Mouse (Mus musculus): Measurements from ENCODE around the gene Ciapin1. TPM values are rescaled to one million over a fixed set of nuclear protein-coding genes. Genes with fewer than 3 reads are reported as not detected.

The Ciapin1 gene
- polyA plus RNA-seq, 1 experiment from 2014 or later = 80.9 TPM

GRCm38 (mm10) chr8:94771941-94772670 is 66.1 kb downstream of the Ciapin1 start, which contains the start of gene Cx3cl1:
Cx3cl1 (plus strand) TSS chr8:94772009.
- no peak within 1 kb of the TSS for H3K27ac ChIP-seq
- H3K36me3 ChIP-seq = no peaks in the 10 kb centered on the region
- H3K9ac ChIP-seq = no peak within 1 kb of the TSS; the same call in 1 of the 2 replicates
- WGBS (ENCODE audit: insufficient replicate concordance) = 3% methylated on average over 38 of the region's 38 CpGs
- H3K9me3 ChIP-seq (replicated peaks) = no peaks in the 10 kb centered on the region
- peaks cover 97% of the 10 kb centered on the region for H3K27me3 ChIP-seq (replicated peaks)
- peak within 1 kb of the TSS; percentile 67 for H3K4me2 ChIP-seq
- peak within 1 kb of the TSS; percentile 45 for H3K4me3 ChIP-seq
- peaks cover 30% of the 10 kb centered on the region for H3K4me1 ChIP-seq
- ATAC-seq = peak; percentile 21; the same call in 1 of the 2 replicates

- peaks cover 30% of the 10 kb centered on the region for H3K4me1 ChIP-seq
- no peak overlapping the region for H3K27ac ChIP-seq
- H3K9ac ChIP-seq = no peak overlapping the region
- no peak overlapping the region for H3K4me3 ChIP-seq
- peaks cover 99% of the 10 kb centered on the region for H3K27me3 ChIP-seq (replicated peaks)
- no peaks in the 10 kb centered on the region for H3K9me3 ChIP-seq (replicated peaks)
- H3K4me2 ChIP-seq = 0 out of 2 replicates have a peak overlapping the region, but pooled peaks have one; percentile 1
- peak; percentile 73 for ATAC-seq
- 37% methylated on average over 6 of the region's 6 CpGs for WGBS (ENCODE audit: insufficient replicate concordance)
- H3K36me3 ChIP-seq = no peaks in the 10 kb centered on the region
Measured at GRCm38 (mm10) chr8:94770945-94771344, 67.2 kb downstream of the Ciapin1 start.

Other genes starting within 250 kb of the Ciapin1 start
- 24.7 and 24.8 TPM in 2 replicates for gene Rspry1, start 236.4 kb downstream of the Ciapin1 start, polyA plus RNA-seq (2016; fragmentation: Nextera tagmentation; extraction: Ambion mirVana)
- 45.9 and 49.2 TPM in 2 replicates for gene Fam192a, start 236.4 kb downstream of the Ciapin1 start, polyA plus RNA-seq (2016; fragmentation: Nextera tagmentation; extraction: Ambion mirVana)
- 42.3 and 44.9 TPM in 2 replicates for gene Arl2bp, start 171.8 kb downstream of the Ciapin1 start, polyA plus RNA-seq (2016; fragmentation: Nextera tagmentation; extraction: Ambion mirVana)
- 1.4 TPM in 2 replicates for gene Pllp, start 142.1 kb downstream of the Ciapin1 start, polyA plus RNA-seq (2016; fragmentation: Nextera tagmentation; extraction: Ambion mirVana)
- 0.07 and 0.23 TPM in 2 replicates for gene Ccl22, start 92.8 kb downstream of the Ciapin1 start, polyA plus RNA-seq (2016; fragmentation: Nextera tagmentation; extraction: Ambion mirVana)
- gene Cx3cl1, start 66.3 kb downstream of the Ciapin1 start, polyA plus RNA-seq (2016; fragmentation: Nextera tagmentation; extraction: Ambion mirVana) = 0.45 and 0.49 TPM in 2 replicates
- gene Ccl17, start 27.9 kb downstream of the Ciapin1 start, polyA plus RNA-seq (2016; fragmentation: Nextera tagmentation; extraction: Ambion mirVana) = 0.36 TPM in 1 of 2 replicates, not detected in the other
- gene Coq9, start within 50 bp of the Ciapin1 start, polyA plus RNA-seq (2016; fragmentation: Nextera tagmentation; extraction: Ambion mirVana) = 55.1 and 57.2 TPM in 2 replicates
- gene Polr2c, start 19.1 kb upstream of the Ciapin1 start, polyA plus RNA-seq (2016; fragmentation: Nextera tagmentation; extraction: Ambion mirVana) = 107 and 112 TPM in 2 replicates
- 13.8 and 14.6 TPM in 2 replicates for gene Dok4, start 38.0 kb upstream of the Ciapin1 start, polyA plus RNA-seq (2016; fragmentation: Nextera tagmentation; extraction: Ambion mirVana)
- gene Ccdc102a, start 79.7 kb upstream of the Ciapin1 start, polyA plus RNA-seq (2016; fragmentation: Nextera tagmentation; extraction: Ambion mirVana) = 9.1 and 10.0 TPM in 2 replicates
- 0.90 and 0.91 TPM in 2 replicates for gene Adgrg5, start 85.3 kb upstream of the Ciapin1 start, polyA plus RNA-seq (2016; fragmentation: Nextera tagmentation; extraction: Ambion mirVana)
- 78.5 and 80.9 TPM in 2 replicates for gene Adgrg1, start 136.4 kb upstream of the Ciapin1 start, polyA plus RNA-seq (2016; fragmentation: Nextera tagmentation; extraction: Ambion mirVana)
- gene Adgrg3, start 179.3 kb upstream of the Ciapin1 start, polyA plus RNA-seq (2016; fragmentation: Nextera tagmentation; extraction: Ambion mirVana) = 7.9 and 8.7 TPM in 2 replicates
- gene Drc7, start 216.7 kb upstream of the Ciapin1 start, polyA plus RNA-seq (2016; fragmentation: Nextera tagmentation; extraction: Ambion mirVana) = 0.14 and 0.37 TPM in 2 replicates
- gene Katnb1, start 242.8 kb upstream of the Ciapin1 start, polyA plus RNA-seq (2016; fragmentation: Nextera tagmentation; extraction: Ambion mirVana) = 17.8 and 18.5 TPM in 2 replicates

Data from liver, embryonic 12.5 days (tissue).